Mouse (Mus musculus): ENCODE measurements at regions not wholly inside any gene's neighbourhood (a gene's known extent, or its start where the extent isn't known, plus 50 kb on each side); places are given as distances from the start of the nearest gene placed in this dataset.

DNA sequence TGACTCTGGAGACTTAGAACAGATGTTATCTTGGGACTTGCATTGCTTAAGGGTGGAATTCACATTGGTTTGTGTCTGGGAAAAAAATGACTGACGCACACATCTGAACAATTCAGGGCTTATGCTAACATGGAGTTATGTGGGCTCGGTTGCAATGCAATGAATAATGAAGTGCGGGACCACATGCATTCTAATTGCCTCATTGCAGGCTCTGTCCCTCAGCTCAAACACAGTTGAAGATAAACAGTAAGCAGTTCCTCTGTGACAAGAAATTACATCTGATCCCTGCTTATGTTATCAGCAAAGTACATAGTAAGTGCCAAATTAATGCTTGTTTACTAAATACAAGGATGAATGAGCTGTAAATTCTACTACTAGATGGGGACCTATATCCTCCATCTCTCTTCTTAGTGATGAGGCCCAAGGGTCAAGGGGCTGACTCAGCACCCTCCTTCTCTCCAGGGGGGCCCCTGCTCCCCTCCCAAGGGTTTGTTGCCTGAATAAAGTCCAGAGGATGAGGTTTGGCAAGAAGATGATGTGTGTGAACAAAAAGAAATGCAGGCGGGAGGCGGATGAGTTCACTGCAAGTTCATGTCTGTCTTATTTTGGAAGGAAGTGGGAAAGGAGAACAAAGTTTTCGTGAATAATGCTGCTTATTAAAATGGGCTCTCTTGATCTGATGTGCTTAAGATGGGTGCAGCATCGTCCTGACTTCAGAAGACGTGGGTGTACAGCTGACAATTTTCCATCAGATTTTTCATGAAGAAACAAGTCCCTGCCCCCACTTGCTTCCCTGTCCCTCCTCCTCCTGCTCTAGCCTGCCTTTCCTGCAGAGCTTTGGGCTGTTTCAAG, 533.1 kb downstream of the Shisa9 start:
- no peaks in the 10 kb centered on the region for H3K27me3 ChIP-seq (ENCODE audit: insufficient read depth, low read length)
- H3K36me3 ChIP-seq (ENCODE audit: insufficient read depth, low read length), result no peaks in the 10 kb centered on the region
- no peaks in the 10 kb centered on the region for H3K4me1 ChIP-seq (replicated peaks; ENCODE audit: low read depth, low read length)
- TF ChIP-seq CTCF (conservative IDR thresholded peaks at IDR 0.05; ENCODE audit: low read length) (no peak), POU5F1 (IDR thresholded peaks at IDR 0.05; ENCODE audit: borderline replicate concordance, low read length) (no peak), NANOG (IDR thresholded peaks at IDR 0.05; ENCODE audit: borderline replicate concordance, low read length) (no peak)
- H3K9me3 ChIP-seq (ENCODE audit: low read length), result no peaks in the 10 kb centered on the region
- H3K4me3 ChIP-seq (replicated peaks; ENCODE audit: low read length), result no peak overlapping the region

DNA sequence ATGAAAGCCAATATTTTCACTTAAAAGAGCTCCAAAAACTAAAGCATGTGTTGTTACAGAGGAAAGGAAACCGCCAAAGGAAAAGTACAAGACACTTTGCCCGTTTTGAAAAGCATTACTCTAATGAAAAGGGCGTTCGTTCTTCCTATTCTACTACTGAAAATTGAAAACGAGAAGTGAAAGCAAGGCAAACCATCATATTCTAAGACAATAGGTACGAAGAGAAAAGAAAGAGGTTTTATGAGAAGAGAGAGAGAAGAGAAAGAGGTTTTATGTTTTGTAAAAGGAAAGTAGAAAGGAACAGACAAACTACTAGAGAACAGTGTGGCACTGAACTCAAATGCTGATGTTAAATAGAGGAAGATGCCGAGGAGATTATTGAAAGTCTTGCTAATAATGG, 534.4 kb downstream of the Shisa9 start:
- Histone ChIP-seq H3K9me3 (ENCODE audit: low read length) (no peaks in the 10 kb centered on the region), H3K4me3 (replicated peaks; ENCODE audit: low read length) (no peak overlapping the region), H3K36me3 (ENCODE audit: insufficient read depth, low read length) (no peaks in the 10 kb centered on the region), H3K4me1 (replicated peaks; ENCODE audit: low read depth, low read length) (no peaks in the 10 kb centered on the region), H3K27me3 (ENCODE audit: insufficient read depth, low read length) (no peaks in the 10 kb centered on the region)
- no peak for TF ChIP-seq POU5F1 (IDR thresholded peaks at IDR 0.05; ENCODE audit: borderline replicate concordance, low read length)
- TF ChIP-seq CTCF (conservative IDR thresholded peaks at IDR 0.05; ENCODE audit: low read length), result no peak
- no peak for TF ChIP-seq NANOG (IDR thresholded peaks at IDR 0.05; ENCODE audit: borderline replicate concordance, low read length)

DNA sequence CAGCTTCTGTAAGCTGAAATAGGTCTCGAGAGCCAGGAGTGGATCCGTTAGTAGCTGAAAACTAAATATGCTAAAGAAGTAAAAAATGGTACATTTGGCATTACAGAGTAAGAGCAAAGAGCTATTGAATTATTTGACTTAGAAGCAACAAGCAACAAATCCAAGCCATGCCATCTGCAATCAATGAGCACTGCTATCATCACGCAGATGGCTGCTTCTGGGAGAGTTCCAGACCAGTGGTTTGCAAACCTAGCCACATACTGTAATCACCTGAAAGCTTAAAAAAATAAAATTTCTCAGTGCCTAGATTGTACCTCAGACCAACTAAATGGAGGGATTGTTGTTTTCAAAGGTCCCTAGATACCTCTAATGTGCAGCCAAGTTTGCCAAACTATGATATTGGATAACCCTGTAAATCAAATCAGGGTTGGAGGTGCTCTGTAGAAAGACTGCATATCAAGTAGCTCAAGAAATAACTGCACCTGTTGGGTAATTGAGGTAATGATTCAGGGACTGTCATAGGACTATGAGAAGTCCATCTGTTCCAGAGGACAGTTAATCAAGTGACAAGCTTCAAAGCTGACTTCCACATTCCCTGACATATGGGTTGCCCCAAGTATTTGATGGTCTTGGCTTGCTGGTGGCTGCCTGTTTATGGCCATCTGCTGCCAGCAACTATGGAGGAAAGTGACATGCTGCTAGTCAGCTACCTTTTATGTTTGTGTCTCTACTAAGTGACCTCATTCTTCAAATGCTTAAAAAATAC, 538.0 kb downstream of the Shisa9 start:
- TF ChIP-seq CTCF (conservative IDR thresholded peaks at IDR 0.05; ENCODE audit: low read length) (no peak), NANOG (IDR thresholded peaks at IDR 0.05; ENCODE audit: borderline replicate concordance, low read length) (no peak), POU5F1 (IDR thresholded peaks at IDR 0.05; ENCODE audit: borderline replicate concordance, low read length) (no peak)
- no peaks in the 10 kb centered on the region for H3K4me1 ChIP-seq (replicated peaks; ENCODE audit: low read depth, low read length)
- no peaks in the 10 kb centered on the region for H3K9me3 ChIP-seq (ENCODE audit: low read length)
- H3K36me3 ChIP-seq (ENCODE audit: insufficient read depth, low read length), result no peaks in the 10 kb centered on the region
- no peaks in the 10 kb centered on the region for H3K27me3 ChIP-seq (ENCODE audit: insufficient read depth, low read length)
- no peak overlapping the region for H3K4me3 ChIP-seq (replicated peaks; ENCODE audit: low read length)

DNA sequence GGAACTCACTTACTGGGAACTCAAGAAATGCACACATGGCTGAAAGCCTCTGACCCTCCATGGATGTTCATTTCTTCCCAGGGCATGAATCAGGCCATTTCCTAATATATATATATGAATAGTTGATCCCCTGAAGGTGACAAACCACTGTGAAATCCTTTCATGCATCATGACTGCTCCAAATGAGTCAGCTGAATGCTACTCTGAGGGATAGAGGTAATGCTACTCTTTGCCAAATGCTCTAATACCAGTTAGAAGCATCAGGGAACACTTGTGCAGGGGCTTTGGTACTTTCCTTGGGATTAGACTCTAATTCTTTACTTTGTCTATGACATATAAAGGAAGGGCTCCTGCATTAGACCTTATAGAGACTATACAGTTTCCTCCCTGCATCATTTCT, 561.0 kb upstream of the Ercc4 start:
- Histone ChIP-seq H3K4me3 (replicated peaks; ENCODE audit: low read length) (no peak overlapping the region), H3K9me3 (ENCODE audit: low read length) (peaks cover 17% of the 10 kb centered on the region), H3K36me3 (ENCODE audit: insufficient read depth, low read length) (no peaks in the 10 kb centered on the region), H3K27me3 (ENCODE audit: insufficient read depth, low read length) (no peaks in the 10 kb centered on the region), H3K4me1 (replicated peaks; ENCODE audit: low read depth, low read length) (no peaks in the 10 kb centered on the region)
- no peak for TF ChIP-seq CTCF (conservative IDR thresholded peaks at IDR 0.05; ENCODE audit: low read length)
- TF ChIP-seq POU5F1 (IDR thresholded peaks at IDR 0.05; ENCODE audit: borderline replicate concordance, low read length), result no peak
- no peak for TF ChIP-seq NANOG (IDR thresholded peaks at IDR 0.05; ENCODE audit: borderline replicate concordance, low read length)

DNA sequence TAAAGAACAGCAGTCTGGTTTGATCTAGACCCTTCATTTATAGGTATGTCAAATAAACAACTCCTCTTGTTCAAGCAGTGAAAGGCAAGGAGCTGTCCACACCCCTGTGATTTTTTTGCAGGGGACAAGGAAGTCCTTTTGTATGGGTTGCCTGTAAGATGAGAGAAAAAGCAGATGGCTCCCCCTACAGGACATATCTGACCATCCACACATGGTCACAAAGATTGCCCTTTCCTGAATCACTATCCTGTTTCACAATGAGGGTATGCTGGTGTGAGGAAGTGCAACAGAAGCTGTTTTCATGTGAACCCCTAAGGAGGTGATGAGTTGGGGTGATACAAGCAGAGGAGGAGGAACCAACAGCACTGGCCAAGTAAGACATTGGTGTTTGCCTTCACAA, 520.6 kb upstream of the Ercc4 start:
- no peaks in the 10 kb centered on the region for H3K27me3 ChIP-seq (ENCODE audit: insufficient read depth, low read length)
- H3K4me1 ChIP-seq (replicated peaks; ENCODE audit: low read depth, low read length), result 0 out of 2 replicates have a peak, but pooled peaks cover 3% of the 10 kb centered on the region
- no peak overlapping the region for H3K4me3 ChIP-seq (replicated peaks; ENCODE audit: low read length)
- no peaks in the 10 kb centered on the region for H3K9me3 ChIP-seq (ENCODE audit: low read length)
- TF ChIP-seq POU5F1 (IDR thresholded peaks at IDR 0.05; ENCODE audit: borderline replicate concordance, low read length) (no peak), NANOG (IDR thresholded peaks at IDR 0.05; ENCODE audit: borderline replicate concordance, low read length) (no peak), CTCF (conservative IDR thresholded peaks at IDR 0.05; ENCODE audit: low read length) (peak; percentile 58)
- H3K36me3 ChIP-seq (ENCODE audit: insufficient read depth, low read length), result no peaks in the 10 kb centered on the region

DNA sequence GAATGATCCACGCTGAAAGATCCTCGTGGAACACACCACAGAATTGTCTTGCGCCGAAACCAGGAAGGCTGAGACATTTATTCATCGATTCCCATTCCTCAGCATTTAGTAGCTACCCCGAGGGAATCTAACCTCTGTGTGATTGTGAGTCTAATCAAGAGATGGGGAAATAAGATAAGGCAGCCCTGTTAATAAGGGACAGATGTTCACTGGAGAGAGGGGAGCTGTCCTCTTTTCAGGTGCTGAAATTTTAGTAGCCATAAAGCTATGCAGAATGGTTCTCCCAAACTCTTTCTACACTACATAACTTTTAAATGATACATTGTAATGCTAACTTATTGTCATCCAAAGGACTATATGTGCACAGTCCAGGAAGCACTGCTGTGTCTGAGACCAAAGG, 501.2 kb upstream of the Ercc4 start:
- no peak overlapping the region for H3K4me3 ChIP-seq (replicated peaks; ENCODE audit: low read length)
- no peaks in the 10 kb centered on the region for H3K27me3 ChIP-seq (ENCODE audit: insufficient read depth, low read length)
- no peaks in the 10 kb centered on the region for H3K9me3 ChIP-seq (ENCODE audit: low read length)
- no peaks in the 10 kb centered on the region for H3K4me1 ChIP-seq (replicated peaks; ENCODE audit: low read depth, low read length)
- TF ChIP-seq CTCF (conservative IDR thresholded peaks at IDR 0.05; ENCODE audit: low read length) (no peak), POU5F1 (IDR thresholded peaks at IDR 0.05; ENCODE audit: borderline replicate concordance, low read length) (no peak)
- H3K36me3 ChIP-seq (ENCODE audit: insufficient read depth, low read length), result no peaks in the 10 kb centered on the region

DNA sequence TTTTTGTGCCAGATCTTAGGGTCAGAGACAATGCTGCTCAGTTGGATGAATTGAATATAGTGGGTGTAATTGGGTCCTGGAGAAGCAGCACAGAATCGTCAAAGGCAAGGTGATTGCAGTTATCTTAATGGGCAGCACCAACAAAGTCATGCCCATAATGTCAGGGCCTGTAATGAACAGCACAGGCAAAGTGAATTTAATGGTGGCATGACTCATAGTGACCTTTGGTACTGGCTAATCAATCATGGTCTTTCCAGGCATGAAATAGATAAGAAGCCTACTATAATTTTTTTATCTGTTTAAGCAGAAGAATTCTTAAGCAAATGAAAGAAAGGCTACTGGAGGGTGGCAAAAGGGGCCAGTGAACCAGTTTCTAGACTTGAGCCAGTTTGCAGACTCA, 498.4 kb upstream of the Ercc4 start:
- H3K27me3 ChIP-seq (ENCODE audit: insufficient read depth, low read length), result no peaks in the 10 kb centered on the region
- no peak overlapping the region for H3K4me3 ChIP-seq (replicated peaks; ENCODE audit: low read length)
- H3K9me3 ChIP-seq (ENCODE audit: low read length), result no peaks in the 10 kb centered on the region
- no peak for TF ChIP-seq CTCF (conservative IDR thresholded peaks at IDR 0.05; ENCODE audit: low read length)
- TF ChIP-seq POU5F1 (IDR thresholded peaks at IDR 0.05; ENCODE audit: borderline replicate concordance, low read length), result no peak
- no peak for TF ChIP-seq NANOG (IDR thresholded peaks at IDR 0.05; ENCODE audit: borderline replicate concordance, low read length)
- H3K4me1 ChIP-seq (replicated peaks; ENCODE audit: low read depth, low read length), result no peaks in the 10 kb centered on the region
- no peaks in the 10 kb centered on the region for H3K36me3 ChIP-seq (ENCODE audit: insufficient read depth, low read length)

DNA sequence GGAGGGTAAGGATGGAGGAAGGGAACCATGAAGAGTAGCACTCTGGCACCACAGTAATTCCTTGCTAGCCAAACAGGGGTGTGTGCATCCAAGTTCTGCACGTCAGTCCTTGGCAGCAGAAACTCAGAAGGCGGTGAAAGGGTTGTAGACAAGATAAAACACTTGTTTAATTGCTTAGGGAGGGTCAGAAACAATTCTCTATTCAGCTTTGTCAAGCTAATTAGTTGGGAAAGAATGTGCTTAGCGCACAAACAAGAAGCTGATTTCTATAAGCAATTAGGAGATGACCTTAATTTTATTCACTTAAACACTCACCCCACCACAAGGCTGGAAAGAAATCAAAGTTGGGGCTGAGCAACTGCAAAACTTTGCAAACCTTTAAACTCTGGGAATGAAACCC, 491.7 kb upstream of the Ercc4 start:
- no peaks in the 10 kb centered on the region for H3K27me3 ChIP-seq (ENCODE audit: insufficient read depth, low read length)
- no peak overlapping the region for H3K4me3 ChIP-seq (replicated peaks; ENCODE audit: low read length)
- TF ChIP-seq POU5F1 (IDR thresholded peaks at IDR 0.05; ENCODE audit: borderline replicate concordance, low read length), result no peak
- TF ChIP-seq CTCF (conservative IDR thresholded peaks at IDR 0.05; ENCODE audit: low read length), result no peak
- no peak for TF ChIP-seq NANOG (IDR thresholded peaks at IDR 0.05; ENCODE audit: borderline replicate concordance, low read length)
- H3K4me1 ChIP-seq (replicated peaks; ENCODE audit: low read depth, low read length), result peaks cover 17% of the 10 kb centered on the region
- H3K36me3 ChIP-seq (ENCODE audit: insufficient read depth, low read length), result no peaks in the 10 kb centered on the region
- H3K9me3 ChIP-seq (ENCODE audit: low read length), result no peaks in the 10 kb centered on the region

Data from E14TG2a.4 (cell line).